Mouse (Mus musculus): ENCODE measurements around the gene Atp5g3. TPM values are rescaled to one million over a fixed set of nuclear protein-coding genes. Genes with fewer than 3 reads are reported as not detected.
"Not testable (repeated sequence)": the region's sequence is repeated elsewhere in the genome, so short reads cannot be mapped to it uniquely, and the experiment has no call there.

Gene Atp5g3
- polyA plus RNA-seq, 1 experiment from 2014 or later: 886 TPM

GRCm38 (mm10) chr2:73925539-73925938 is 14.4 kb upstream of the Atp5g3 start:
- peak; percentile 72; the same call in 1 of the 2 replicates for ATAC-seq (replicated peaks)
- H3K36me3 ChIP-seq: no peaks in the 10 kb centered on the region
- 0 out of 2 replicates have a peak overlapping the region, but pooled peaks have one; percentile 34 for H3K27ac ChIP-seq (replicated peaks)
- 64% methylated on average over 3 of the region's 3 CpGs for WGBS
- H3K4me2 ChIP-seq (replicated peaks): no peak overlapping the region
- no peaks in the 10 kb centered on the region for H3K9me3 ChIP-seq
- no peaks in the 10 kb centered on the region for H3K27me3 ChIP-seq
- no peaks in the 10 kb centered on the region for H3K4me1 ChIP-seq
- no peak overlapping the region for H3K9ac ChIP-seq (replicated peaks)
- H3K4me3 ChIP-seq: no peak overlapping the region

GRCm38 (mm10) chr2:73925089-73925488 is 14.0 kb upstream of the Atp5g3 start:
- no peak overlapping the region for H3K4me2 ChIP-seq (replicated peaks)
- no peaks in the 10 kb centered on the region for H3K9me3 ChIP-seq
- no peaks in the 10 kb centered on the region for H3K36me3 ChIP-seq
- no peak overlapping the region for H3K4me3 ChIP-seq
- no peak overlapping the region for H3K9ac ChIP-seq (replicated peaks)
- 0 out of 2 replicates have a peak overlapping the region, but pooled peaks have one; percentile 34 for H3K27ac ChIP-seq (replicated peaks)
- 16% methylated on average over 5 of the region's 5 CpGs for WGBS
- H3K4me1 ChIP-seq: no peaks in the 10 kb centered on the region
- H3K27me3 ChIP-seq: no peaks in the 10 kb centered on the region
- ATAC-seq (replicated peaks): peak; percentile 91

GRCm38 (mm10) chr2:73919642-73920041 is 8.5 kb upstream of the Atp5g3 start:
- Histone ChIP-seq H3K36me3 (no peaks in the 10 kb centered on the region), H3K9me3 (no peaks in the 10 kb centered on the region), H3K9ac (replicated peaks) (no peak overlapping the region), H3K4me3 (no peak overlapping the region), H3K4me1 (no peaks in the 10 kb centered on the region), H3K27me3 (no peaks in the 10 kb centered on the region), H3K4me2 (replicated peaks) (no peak overlapping the region), H3K27ac (replicated peaks) (no peak overlapping the region)
- WGBS: 65% methylated on average over 7 of the region's 7 CpGs
- ATAC-seq (replicated peaks): no peak

- WGBS: 64% methylated on average over 3 of the region's 3 CpGs
- Histone ChIP-seq H3K9me3 (no peaks in the 10 kb centered on the region), H3K27ac (replicated peaks) (no peak overlapping the region), H3K4me3 (no peak overlapping the region), H3K36me3 (peaks cover 24% of the 10 kb centered on the region), H3K27me3 (no peaks in the 10 kb centered on the region), H3K9ac (replicated peaks) (no peak overlapping the region), H3K4me2 (replicated peaks) (no peak overlapping the region), H3K4me1 (peaks cover 19% of the 10 kb centered on the region)
- ATAC-seq (replicated peaks): no peak
Measured at GRCm38 (mm10) chr2:73912264-73912663, 1.1 kb upstream of the Atp5g3 start.

- H3K27me3 ChIP-seq: no peaks in the 10 kb centered on the region
- peak overlapping the region; percentile 85 for H3K27ac ChIP-seq (replicated peaks)
- peak overlapping the region; percentile 92 for H3K4me2 ChIP-seq (replicated peaks)
- H3K4me3 ChIP-seq: peak overlapping the region; percentile 80
- peaks cover 19% of the 10 kb centered on the region for H3K4me1 ChIP-seq
- H3K9me3 ChIP-seq: no peaks in the 10 kb centered on the region
- peaks cover 32% of the 10 kb centered on the region for H3K36me3 ChIP-seq
- peak overlapping the region; percentile 96 for H3K9ac ChIP-seq (replicated peaks)
- peak; percentile 66 for ATAC-seq (replicated peaks)
- 1% methylated on average over 50 of the region's 50 CpGs for WGBS
Measured at GRCm38 (mm10) chr2:73910571-73911174, 453 bp downstream of the Atp5g3 start.

GRCm38 (mm10) chr2:73909116-73909515 is 2.0 kb downstream of the Atp5g3 start:
- ATAC-seq (replicated peaks): no peak
- Histone ChIP-seq H3K9me3 (no peaks in the 10 kb centered on the region), H3K4me3 (no peak overlapping the region), H3K27ac (replicated peaks) (no peak overlapping the region), H3K27me3 (no peaks in the 10 kb centered on the region), H3K4me2 (replicated peaks) (no peak overlapping the region), H3K36me3 (peaks cover 37% of the 10 kb centered on the region), H3K4me1 (peaks cover 19% of the 10 kb centered on the region), H3K9ac (replicated peaks) (no peak overlapping the region)
- 88% methylated on average over 2 of the region's 2 CpGs for WGBS

GRCm38 (mm10) chr2:73904679-73905078 is 6.4 kb downstream of the Atp5g3 start:
- H3K36me3 ChIP-seq: peaks cover 42% of the 10 kb centered on the region
- H3K27ac ChIP-seq (replicated peaks); H3K9me3 ChIP-seq; H3K9ac ChIP-seq (replicated peaks); H3K27me3 ChIP-seq; H3K4me1 ChIP-seq; H3K4me2 ChIP-seq (replicated peaks); ATAC-seq (replicated peaks); H3K4me3 ChIP-seq: not testable (repeated sequence)

- no peak overlapping the region for H3K4me2 ChIP-seq (replicated peaks)
Measured at GRCm38 (mm10) chr2:73903536-73903935, 7.6 kb downstream of the Atp5g3 start.

GRCm38 (mm10) chr2:73902328-73902727 is 8.8 kb downstream of the Atp5g3 start:
- not testable (repeated sequence) for ATAC-seq (replicated peaks); H3K4me2 ChIP-seq (replicated peaks); H3K4me3 ChIP-seq; H3K27me3 ChIP-seq; H3K27ac ChIP-seq (replicated peaks); H3K9ac ChIP-seq (replicated peaks); H3K4me1 ChIP-seq; H3K9me3 ChIP-seq
- 98% methylated on average over 3 of the region's 3 CpGs for WGBS
- peaks cover 21% of the 10 kb centered on the region for H3K36me3 ChIP-seq

More at GRCm38 (mm10) chr2:73903536-73903935, 7.6 kb downstream of the Atp5g3 start:
- Histone ChIP-seq H3K27ac (replicated peaks) (no peak overlapping the region), H3K9me3 (no peaks in the 10 kb centered on the region), H3K4me1 (no peaks in the 10 kb centered on the region), H3K4me3 (no peak overlapping the region), H3K27me3 (no peaks in the 10 kb centered on the region), H3K36me3 (peaks cover 33% of the 10 kb centered on the region), H3K9ac (replicated peaks) (no peak overlapping the region)
- ATAC-seq (replicated peaks): no peak
- WGBS: 95% methylated on average over 2 of the region's 2 CpGs

GRCm38 (mm10) chr2:73901169-73901568 is 10.0 kb downstream of the Atp5g3 start:
- ATAC-seq (replicated peaks): no peak
- Histone ChIP-seq H3K36me3 (peaks cover 12% of the 10 kb centered on the region; the same call in 1 of the 2 replicates), H3K27ac (replicated peaks) (no peak overlapping the region)

GRCm38 (mm10) chr2:73900364-73900763 is 10.8 kb downstream of the Atp5g3 start:
- Histone ChIP-seq H3K9ac (replicated peaks) (no peak overlapping the region), H3K4me2 (replicated peaks) (no peak overlapping the region), H3K9me3 (no peaks in the 10 kb centered on the region), H3K27me3 (no peaks in the 10 kb centered on the region), H3K4me3 (no peak overlapping the region), H3K27ac (replicated peaks) (no peak overlapping the region), H3K4me1 (no peaks in the 10 kb centered on the region), H3K36me3 (peaks cover 12% of the 10 kb centered on the region; the same call in 1 of the 2 replicates)
- WGBS: 87% methylated on average over 1 of the region's 1 CpGs
- ATAC-seq (replicated peaks): no peak

More at GRCm38 (mm10) chr2:73901169-73901568, 10.0 kb downstream of the Atp5g3 start:
- Histone ChIP-seq H3K27me3 (no peaks in the 10 kb centered on the region), H3K9me3 (no peaks in the 10 kb centered on the region), H3K4me2 (replicated peaks) (no peak overlapping the region), H3K4me1 (no peaks in the 10 kb centered on the region), H3K4me3 (no peak overlapping the region), H3K9ac (replicated peaks) (no peak overlapping the region)

GRCm38 (mm10) chr2:73896919-73897318 is 14.2 kb downstream of the Atp5g3 start:
- WGBS: 79% methylated on average over 4 of the region's 4 CpGs
- not testable (repeated sequence) for H3K4me3 ChIP-seq; H3K27me3 ChIP-seq; H3K4me1 ChIP-seq; H3K4me2 ChIP-seq (replicated peaks); H3K36me3 ChIP-seq; H3K9me3 ChIP-seq; ATAC-seq (replicated peaks); H3K9ac ChIP-seq (replicated peaks); H3K27ac ChIP-seq (replicated peaks)
